Mouse (Mus musculus) cortical plate, adult 2 months (tissue): ENCODE data around the gene Copb1. TPM values are rescaled to one million over a fixed set of nuclear protein-coding genes. Genes with fewer than 3 reads are reported as not detected.

Source experiments
- H3K27ac ChIP-seq: fragments of 200-500 bp; 2 replicates; pipeline ENCODE4 v1.5.1; 2012; ENCODE audit warnings: low read length, control low read depth, inconsistent platforms; ENCODE audit not compliant: insufficient read depth
- H3K4me1 ChIP-seq: fragments of 200-500 bp; 2 replicates; pipeline ENCODE4 v1.6.1; 2011; ENCODE audit warnings: low read length; ENCODE audit not compliant: control insufficient read depth, insufficient read depth
- H3K4me3 ChIP-seq: fragments of 200-500 bp; 2 replicates; pipeline ENCODE4 v1.5.1; 2011; ENCODE audit warnings: mild to moderate bottlenecking, low read length, control low read depth; ENCODE audit not compliant: insufficient read depth
- CTCF ChIP-seq: fragments of 200-500 bp; IDR thresholded peaks from 2 replicates; pipeline ENCODE4 v1.5.1; 2011; ENCODE audit warnings: mild to moderate bottlenecking, control low read depth, low read length; ENCODE audit not compliant: insufficient read depth; ENCODE audit errors: extremely low read depth
- POLR2A ChIP-seq: fragments of 200-500 bp; IDR thresholded peaks from 2 replicates; pipeline ENCODE4 v1.6.1; 2011; ENCODE audit warnings: mild to moderate bottlenecking, low read length, control low read depth; ENCODE audit not compliant: insufficient read depth; ENCODE audit errors: extremely low read depth
- polyA plus RNA-seq: library from polyadenylated mRNA; depleted of rRNA; stranded (reverse); fragments of >200 nt; gene quantifications from 2 replicates; pipeline ENCODE4 v1.2.3, GENCODE M21; 2012

Gene Copb1
- polyA plus RNA-seq, 1 experiment: 39.4 TPM

DNA sequence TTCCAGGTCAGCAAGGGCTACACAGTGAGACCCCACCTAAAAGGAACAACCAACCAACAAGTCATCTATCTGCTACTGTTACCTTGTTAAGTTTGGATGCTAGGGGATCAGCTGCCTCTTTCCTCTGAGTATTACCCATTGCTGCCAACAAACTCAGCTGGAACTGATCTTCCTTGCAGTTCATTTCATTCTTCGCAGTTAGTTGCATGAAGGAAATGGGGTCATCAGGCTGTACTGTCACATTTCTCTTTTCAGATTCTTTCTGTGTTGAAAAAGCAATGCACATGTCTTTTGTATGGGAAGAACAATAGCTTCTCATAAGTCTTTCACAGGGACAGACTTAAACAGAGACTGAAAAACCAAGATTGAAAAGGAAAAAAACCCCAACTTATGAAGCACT, 28.0 kb downstream of the Copb1 start:
- no peak overlapping the region for H3K4me3 ChIP-seq
- no peak overlapping the region for H3K27ac ChIP-seq
- H3K4me1 ChIP-seq: no peaks in the 10 kb centered on the region
- TF ChIP-seq POLR2A (no peak), CTCF (no peak)

DNA sequence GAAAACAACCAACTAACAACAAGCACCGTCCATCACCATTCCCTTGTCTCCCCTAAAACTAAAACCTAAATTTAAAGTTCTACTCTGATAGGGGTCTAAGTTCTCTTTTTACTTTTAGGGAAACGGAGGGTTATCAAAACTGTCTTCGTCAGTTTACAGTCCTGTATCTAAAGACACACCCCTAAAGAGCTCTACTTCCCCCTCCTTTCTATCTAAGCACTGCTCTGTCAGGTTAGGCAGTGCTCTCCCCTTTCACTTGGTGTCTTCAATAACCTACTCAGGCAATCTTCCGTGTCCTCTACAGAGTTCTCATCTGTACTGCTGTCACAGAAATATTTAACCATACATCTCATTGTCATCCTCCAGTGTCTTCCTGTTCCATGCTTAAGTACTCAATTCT, 34.1 kb downstream of the Copb1 start:
- no peak for TF ChIP-seq CTCF
- TF ChIP-seq POLR2A: no peak
- no peak overlapping the region for H3K4me3 ChIP-seq
- H3K4me1 ChIP-seq: no peaks in the 10 kb centered on the region
- H3K27ac ChIP-seq: no peak overlapping the region

DNA sequence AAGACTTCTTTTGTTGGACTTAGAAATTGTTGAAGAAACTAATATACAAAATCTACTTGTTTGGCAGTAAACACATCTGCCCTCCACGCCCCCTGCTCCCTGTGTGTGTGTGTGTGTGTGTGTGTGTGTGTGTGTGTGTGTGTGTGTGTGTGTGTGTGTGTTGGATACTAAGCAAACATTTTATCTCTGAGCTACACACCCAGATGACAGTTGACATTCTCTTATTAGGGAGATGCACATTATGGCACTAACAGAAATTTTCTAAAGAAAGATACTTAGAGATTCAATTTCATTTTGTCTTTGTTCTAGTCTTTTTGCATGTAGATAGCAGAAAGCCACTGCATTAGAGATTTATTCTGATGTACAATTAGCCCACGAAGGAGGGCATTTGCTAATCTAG, 37.6 kb downstream of the Copb1 start:
- Histone ChIP-seq H3K4me1 (no peaks in the 10 kb centered on the region), H3K27ac (no peak overlapping the region), H3K4me3 (no peak overlapping the region)
- TF ChIP-seq POLR2A (no peak), CTCF (no peak)

DNA sequence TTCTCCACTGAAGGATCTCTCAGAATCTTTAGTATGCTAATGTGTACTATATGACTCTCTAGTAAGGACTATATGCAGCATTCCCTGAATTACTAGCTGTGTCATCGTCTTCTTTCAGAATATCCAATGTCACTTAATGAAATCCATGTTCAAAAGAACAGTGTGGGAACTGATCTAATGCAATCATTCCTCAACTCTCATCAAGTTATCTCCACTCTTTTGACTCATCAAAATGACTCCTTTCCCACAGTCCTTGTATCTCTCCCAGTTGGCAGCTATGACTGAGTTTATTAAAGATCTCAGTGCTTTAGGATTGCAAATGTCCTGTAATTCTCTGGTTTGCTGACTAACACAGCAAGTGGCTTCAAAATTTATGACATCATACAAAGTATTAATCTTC, 40.1 kb downstream of the Copb1 start:
- Histone ChIP-seq H3K4me3 (no peak overlapping the region), H3K4me1 (no peaks in the 10 kb centered on the region), H3K27ac (no peak overlapping the region)
- TF ChIP-seq CTCF: no peak
- TF ChIP-seq POLR2A: no peak

DNA sequence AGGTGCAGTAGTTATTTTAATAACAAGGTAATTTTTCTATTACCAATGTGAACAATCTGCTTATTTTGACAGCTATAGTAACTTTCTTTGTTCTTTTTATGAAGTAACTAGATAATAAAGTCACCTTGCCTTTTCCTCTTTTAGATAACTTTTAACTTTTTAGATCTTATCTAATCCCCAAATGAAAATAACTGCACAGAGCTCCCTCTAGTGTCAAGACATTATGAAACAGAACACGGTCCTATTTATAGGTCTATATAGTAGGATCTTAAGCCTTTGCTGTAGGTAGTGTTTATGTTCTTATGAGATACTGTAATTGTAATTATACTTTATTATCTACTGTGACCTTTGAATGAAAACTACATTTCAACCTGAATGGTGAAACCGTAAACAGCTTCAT, 41.0 kb downstream of the Copb1 start:
- H3K27ac ChIP-seq: no peak overlapping the region
- H3K4me3 ChIP-seq: no peak overlapping the region
- TF ChIP-seq POLR2A (no peak), CTCF (no peak)
- no peaks in the 10 kb centered on the region for H3K4me1 ChIP-seq

DNA sequence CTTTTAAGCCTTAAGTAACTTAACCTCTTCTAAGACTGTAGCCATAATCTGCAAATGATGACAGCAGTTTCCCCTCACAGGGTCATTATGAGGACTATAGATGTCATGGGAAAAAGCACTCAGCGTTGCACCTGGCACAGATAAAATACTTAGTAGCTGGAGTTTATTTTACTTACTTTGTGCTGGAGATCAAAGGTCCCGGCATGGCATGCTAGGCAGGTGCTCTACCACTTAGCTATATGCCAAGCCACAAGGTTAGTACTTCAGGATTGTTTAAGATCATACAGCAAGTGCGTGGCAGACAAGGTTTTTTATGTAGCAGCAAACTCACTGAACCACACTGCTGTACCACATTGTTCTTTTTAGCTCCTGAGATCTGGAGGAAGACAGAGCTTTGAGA, 43.9 kb downstream of the Copb1 start:
- TF ChIP-seq CTCF (no peak), POLR2A (no peak)
- no peaks in the 10 kb centered on the region for H3K4me1 ChIP-seq
- no peak overlapping the region for H3K4me3 ChIP-seq
- no peak overlapping the region for H3K27ac ChIP-seq

DNA sequence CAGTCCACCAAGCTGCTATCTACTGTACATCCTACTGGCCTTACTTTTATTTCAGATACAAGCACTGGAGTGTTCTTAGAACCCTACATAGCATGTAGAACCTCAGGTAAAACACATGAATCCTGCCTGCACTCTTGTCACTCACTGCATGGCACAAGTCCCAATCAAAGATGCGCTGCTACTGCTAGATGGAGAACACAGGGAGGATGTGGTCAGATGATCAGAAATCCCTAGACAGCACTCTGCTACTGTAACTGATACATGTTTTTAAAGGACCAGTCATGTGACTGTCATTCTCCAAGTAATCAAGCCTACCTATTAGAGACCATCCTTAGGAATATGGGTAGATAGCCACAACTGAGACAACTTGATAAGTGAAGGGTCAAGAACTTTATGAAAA, 44.7 kb downstream of the Copb1 start:
- Histone ChIP-seq H3K4me3 (no peak overlapping the region), H3K4me1 (no peaks in the 10 kb centered on the region), H3K27ac (no peak overlapping the region)
- no peak for TF ChIP-seq POLR2A
- no peak for TF ChIP-seq CTCF

DNA sequence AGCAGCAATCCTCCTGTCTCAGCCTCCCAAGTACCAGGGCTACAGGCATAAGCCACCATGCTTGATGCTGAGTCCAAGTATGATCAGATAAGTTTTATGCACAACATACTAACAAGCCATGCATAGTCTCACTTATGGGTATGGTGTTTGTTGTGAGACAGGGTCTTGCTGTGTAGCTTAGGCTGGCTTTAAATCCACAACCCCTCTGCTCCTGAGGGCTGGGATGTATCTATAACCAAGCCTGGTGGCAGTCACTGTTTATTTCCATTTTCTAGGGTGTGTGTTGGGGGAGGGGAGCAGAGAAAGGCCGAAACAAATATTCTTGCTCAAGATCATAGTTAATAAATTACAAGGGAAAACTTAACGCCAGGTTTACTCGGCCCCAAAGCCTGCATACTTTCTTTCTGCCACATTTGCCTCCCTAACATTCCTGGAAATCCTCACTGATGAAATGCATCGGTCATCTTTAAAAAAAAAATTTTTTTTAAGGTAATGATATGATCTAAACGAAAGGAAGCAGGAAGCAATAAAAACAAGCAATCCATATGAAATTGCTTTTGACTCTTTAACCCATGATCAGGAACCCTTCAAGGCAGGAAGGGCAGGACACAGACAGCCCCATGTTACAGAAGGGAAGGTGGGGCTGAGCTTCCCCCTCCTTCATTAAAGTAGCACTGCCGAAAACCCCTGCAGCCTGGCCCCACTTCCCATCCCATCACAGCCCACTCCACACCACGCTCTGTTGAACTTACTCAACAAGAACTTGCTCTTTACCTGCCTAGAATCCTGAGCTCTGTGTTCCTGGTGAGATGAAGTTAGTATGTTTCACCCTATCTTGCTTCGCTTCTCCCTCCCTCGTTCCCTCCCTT, 50.8 kb downstream of the Copb1 start:
- no peaks in the 10 kb centered on the region for H3K4me1 ChIP-seq
- TF ChIP-seq POLR2A (no peak), CTCF (no peak)
- H3K4me3 ChIP-seq: no peak overlapping the region
- no peak overlapping the region for H3K27ac ChIP-seq

DNA sequence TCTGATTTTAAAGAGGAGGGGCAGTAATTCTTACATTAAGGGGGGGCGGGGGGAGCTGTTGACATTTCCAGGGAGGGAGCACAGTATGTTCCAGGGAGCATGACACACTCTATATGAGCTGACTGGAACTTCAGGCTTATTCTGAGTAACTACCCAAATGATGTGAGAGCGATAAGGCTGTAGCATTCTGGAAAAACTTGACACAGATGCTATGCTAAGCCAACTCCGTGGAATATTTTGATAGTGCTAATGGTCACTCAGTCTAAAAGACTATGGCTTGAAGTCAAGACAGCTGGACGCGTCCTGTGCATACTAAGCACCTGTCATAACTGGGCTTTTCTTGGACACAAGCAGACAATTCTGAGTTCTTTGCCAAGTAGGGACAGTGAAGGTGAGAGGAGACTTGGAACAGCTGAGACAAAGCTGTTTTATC, 51.5 kb downstream of the Copb1 start:
- no peaks in the 10 kb centered on the region for H3K4me1 ChIP-seq
- H3K4me3 ChIP-seq: no peak overlapping the region
- H3K27ac ChIP-seq: no peak overlapping the region
- TF ChIP-seq CTCF: no peak
- TF ChIP-seq POLR2A: no peak

DNA sequence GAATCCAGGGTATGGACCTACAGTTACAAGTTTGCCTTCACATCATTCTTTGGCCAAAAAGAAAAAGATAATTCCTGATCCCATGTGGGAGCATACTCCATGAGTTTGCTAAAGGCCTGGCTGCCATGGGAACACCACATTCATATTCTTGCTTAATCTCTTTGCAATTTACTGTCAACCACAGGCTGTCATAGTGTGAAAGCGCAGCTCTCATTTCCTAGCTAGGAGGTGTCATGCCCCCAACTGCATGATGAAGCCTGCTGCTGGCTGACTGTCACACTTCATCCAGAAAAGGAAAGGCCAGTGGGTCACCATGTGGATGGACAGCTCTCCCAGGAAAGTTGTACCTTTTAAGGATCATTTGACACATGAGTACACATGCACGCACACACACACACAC, 53.9 kb downstream of the Copb1 start:
- Histone ChIP-seq H3K4me1 (no peaks in the 10 kb centered on the region), H3K4me3 (no peak overlapping the region), H3K27ac (no peak overlapping the region)
- TF ChIP-seq POLR2A (no peak), CTCF (no peak)
